Mouse (Mus musculus) heart, adult 8-10 months (tissue): ENCODE results near the gene Pcp2. TPM values are rescaled to one million over a fixed set of nuclear protein-coding genes. Genes with fewer than 3 reads are reported as not detected.

Experiments
- DNase-seq: peaks from one replicate; pipeline ENCODE4 v3.0.0; 2022; ENCODE audit warnings: low spot score
- total RNA-seq, 4 experiments: library from RNA; stranded (reverse); gene quantifications; 2 replicates each; pipeline ENCODE4 v1.2.4; 2022

Gene Pcp2
- not detected for total RNA-seq

DNA sequence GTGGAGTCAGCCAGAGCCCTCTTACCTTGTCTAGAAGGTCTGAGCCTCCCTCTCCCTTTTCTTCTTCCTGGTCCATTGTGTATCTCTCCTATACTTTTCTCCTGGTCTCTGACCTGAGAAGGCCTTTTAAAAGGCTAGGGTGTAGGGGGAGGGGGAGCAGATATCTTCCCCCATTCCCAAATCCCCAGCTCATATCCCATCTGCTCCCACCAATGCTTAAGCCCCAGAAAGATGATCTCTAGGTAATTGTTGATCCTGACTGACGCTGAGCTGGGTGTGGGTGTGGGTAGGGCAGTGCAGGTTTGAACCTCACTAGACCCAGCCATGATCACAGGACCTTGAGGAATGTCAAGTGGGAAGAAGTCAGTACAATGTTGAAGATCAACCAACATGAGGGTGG, at the start of gene Pcp2:
Pcp2 (minus strand) TSS at position 101 of the 400 bp plus-strand sequence.
- DNase-seq: no peak

DNA sequence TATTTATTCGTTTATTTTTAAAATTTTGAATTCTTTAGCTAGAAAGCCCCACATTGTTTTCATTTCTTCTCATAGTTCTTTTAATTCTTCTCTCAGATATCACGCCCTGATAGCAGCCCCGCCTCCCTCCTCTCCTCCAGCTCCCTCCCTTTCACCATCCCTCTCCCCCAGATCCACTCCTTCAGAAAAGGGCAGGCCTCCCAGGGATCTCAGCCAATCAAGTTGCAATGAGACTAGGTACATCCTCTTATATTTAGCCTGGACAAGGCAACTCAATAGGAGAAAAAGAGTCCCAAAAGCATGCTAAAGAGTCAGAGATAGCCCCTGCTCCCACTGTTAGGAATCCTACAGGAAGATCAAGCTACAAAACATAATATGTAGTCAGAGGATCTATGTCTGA, 49.3 kb upstream of the Pcp2 start:
- DNase-seq: no peak

DNA sequence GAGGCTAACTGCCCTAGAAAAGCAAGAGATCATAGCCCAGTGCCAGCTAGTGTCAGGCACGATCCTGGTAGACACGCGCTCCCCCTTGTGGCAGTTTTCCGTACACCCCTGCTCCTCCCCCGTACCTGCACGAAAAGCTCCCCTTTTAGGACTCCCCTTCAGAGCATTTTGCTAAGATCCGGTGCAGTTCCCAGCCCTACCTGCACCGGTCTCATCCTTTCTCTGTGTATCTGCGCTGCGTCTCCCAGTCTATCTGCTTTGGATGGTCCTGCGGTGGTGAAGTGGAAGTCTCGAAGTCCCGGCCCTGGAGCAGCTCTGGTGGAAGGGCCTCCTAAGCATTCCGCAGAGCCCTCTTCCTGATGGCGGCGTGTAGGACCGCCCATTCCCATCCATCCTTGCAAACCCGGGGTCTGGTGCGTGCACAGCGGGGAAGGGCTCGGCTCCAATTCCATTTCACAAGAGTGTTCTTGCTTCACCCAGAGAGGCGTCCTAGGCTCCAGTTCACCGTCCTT, 46.7 kb upstream of the Pcp2 start, which contains the start of gene Fcor:
Fcor (minus strand) TSS at position 383 of the 512 bp plus-strand sequence.
- DNase-seq: peak; percentile 78

DNA sequence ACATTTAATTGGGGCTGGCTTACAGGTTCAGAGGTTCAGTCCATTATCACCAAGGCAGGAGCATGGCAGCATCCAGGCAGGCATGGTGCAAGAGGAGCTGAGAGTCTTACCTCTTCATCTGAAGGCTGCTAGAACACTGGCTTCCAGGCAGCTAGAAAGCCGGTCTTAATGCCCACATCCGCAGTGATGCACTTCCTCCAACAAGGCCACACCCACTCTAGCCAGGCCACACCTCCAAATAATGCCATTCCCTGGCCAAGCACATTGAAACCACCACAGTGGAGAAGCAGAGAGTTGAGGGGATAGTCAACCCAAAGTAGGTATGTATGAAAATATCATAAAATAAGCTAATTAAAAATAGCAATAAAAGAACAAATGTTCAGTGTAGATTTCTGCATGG, 45.0 kb upstream of the Pcp2 start:
- no peak for DNase-seq

DNA sequence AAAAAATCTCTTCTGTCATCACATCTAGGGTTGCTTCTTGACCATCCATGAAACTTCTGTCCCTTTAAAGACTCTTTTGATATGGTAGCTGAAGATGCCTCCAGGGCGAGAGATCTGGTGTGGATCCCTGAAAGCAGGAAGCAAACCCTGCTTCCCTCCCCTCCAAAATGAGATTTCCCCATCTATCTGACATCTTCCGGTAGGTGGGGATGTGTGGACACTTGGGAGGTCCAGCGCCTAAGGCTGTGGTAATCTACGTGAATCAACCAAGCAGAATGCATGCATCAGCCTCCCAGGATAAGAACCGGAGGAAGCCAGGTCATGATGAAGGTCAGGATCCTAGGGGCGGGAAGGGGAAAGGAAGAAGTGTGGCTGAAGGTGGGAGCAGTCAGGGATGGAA, 40.2 kb upstream of the Pcp2 start, which contains the start of gene Mcemp1:
Mcemp1 (plus strand) TSS at position 248 of the 400 bp plus-strand sequence.
- DNase-seq: no peak

DNA sequence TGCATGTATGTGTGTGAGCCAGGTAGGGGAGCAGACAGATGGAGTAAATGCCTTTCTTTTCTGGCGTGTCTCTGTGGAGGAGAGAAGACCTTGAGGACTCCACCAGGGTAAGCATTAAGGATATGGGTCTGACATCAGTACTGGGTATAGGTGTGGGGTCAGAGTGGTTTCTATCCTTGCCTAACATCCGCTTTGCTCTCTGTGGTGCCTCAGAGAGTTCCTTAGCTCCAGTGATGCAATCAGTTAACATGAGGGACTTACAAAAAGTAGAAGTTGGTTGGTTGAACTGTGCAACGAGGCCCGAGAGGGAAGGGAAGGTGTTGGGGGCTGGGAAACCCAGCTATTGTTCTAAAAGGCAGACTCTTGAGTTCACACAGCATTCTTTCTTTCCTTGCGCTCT, 39.1 kb upstream of the Pcp2 start:
- DNase-seq: no peak

DNA sequence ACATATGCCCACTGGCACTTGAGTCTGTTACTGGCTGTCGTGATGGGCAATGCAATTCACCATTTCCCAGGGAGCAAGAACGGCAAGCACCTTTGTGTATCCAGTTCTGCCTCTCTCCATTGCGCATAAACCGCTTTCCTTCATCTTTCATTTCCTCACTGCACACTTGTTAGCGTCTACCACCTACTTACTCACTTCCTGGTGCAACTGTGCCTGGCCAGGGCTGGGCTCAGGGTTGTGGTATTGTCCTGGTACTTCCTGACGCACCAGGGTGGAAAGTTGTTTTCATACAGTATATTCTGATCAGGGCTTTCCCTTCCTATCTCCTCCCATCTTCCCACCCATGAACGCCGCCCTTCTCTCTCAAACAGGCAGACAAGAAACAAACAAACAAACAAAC, 35.5 kb upstream of the Pcp2 start:
- DNase-seq: no peak

DNA sequence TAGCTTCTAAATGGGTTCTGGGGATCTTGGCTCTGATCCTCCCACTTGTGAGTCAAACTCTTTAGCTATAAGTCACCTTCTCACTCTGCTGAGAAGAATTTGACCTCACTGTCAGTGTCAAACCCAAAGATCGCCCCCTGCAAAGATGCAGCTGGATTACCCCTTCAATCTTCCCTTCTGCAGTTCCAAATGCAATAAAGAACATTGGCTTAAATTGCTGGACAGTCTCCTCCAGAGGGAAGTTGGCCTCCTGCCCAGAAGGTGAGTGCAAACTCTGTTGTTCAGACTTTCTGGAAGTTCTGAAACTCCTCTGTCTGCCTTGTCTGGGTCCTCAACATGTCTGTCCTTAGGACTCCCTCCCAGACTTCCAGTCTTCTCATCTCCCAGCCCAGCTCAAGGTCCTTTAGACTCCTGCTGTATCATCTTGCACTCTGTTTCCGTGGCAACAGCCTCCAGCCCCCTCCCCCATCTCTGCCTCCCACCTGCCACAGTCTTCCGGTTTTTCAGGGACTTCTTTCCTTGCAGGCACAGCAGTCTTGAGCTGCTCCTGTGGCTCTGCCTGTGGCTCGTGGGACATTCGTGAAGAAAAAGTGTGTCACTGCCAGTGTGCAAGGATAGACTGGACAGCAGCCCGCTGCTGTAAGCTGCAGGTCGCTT, 31.5 kb upstream of the Pcp2 start:
- no peak for DNase-seq

DNA sequence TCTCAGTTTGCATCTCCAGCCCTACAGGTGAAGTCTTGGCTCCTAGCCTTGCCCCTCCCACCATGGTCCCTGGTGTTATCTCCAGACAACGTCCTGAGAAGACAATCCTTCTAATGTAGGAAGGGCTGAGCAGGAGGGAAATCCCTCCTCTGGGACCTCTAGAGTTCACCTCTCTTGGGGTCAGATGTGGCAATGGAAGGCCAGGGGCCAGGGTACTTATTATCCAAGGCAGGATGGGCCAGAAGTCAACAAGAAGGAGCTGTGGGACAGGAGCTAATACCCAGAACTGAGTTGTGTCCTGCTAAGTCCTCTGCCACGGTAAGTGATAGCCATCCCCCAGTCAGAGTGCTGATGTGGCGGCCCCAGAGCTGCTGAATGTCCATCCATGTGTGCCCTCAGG, 30.2 kb upstream of the Pcp2 start, which contains the start of gene Retn:
Retn (plus strand) TSS at position 245 of the 400 bp plus-strand sequence.
- no peak for DNase-seq

DNA sequence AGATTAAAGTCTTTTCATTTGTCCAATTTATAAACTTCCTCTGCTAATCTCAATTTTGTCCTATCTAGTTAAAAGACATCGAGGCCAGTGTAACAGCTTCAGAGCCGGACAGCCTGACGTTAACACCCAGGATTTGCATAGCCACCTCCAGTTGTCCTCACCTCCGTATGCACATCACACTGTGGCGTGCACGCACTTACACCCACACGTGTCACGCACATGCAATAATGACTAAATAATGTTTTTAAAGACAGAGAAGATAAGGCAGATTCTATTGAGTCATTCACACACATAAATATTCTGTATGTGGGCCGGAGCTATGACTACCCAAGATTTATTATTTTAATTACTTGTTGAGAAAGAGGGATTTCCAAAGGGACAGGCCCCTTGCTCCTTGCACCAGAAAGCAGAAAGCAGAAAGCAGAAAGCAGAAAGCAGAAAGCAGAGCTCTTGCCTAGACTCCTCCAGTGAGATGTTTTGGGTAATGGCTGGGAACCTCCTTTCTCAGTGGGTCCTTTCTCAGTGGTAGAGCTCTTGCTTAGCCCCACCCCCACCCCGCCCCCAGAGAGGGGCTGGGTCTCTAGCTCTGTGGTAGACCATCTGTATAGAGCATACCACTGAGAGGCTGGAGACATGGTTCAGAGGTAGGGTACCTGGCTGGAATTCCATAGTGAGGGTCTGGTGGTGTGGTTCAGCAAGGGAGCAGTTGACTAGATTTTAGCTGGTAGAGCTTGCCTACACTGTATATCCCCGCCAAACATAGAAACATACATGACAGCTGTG, 29.6 kb upstream of the Pcp2 start:
- no peak for DNase-seq

DNA sequence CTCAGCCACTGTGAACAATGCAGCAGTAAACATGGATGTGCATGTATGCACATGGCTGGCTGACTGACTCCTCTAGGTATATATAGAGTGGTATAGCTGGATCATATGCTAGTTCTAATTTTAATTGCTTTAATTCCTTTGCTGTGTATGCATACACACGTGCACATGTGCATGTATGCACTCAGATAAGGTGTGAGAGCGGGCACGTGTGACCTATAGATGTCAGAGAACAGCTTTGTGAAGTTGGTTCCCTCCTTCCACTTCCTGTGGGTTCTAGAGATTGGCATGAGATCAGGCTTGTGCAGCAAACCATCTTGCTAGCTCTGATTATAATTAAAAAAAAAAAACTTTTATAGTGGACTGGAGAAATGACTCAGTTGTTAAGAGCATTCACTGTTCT, 27.5 kb upstream of the Pcp2 start:
- no peak for DNase-seq

DNA sequence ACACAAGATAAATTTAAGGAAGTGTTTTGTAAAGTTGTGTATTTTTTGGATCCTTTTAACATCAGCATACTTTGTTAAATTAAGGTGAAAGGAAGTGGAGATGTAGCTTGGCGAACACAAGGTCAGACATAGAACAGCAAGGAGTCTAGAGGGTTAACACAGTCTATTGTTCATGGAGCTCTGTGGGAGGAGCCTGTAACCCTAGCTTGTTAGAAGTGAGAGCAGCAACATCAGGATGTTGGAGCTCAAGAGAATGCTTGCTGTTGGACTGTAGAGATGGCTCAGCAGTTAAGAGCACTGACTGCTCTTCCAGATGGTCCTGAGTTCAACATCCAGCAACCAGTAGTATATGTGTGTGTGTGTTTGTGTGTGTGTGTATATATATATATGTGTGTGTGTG, 23.6 kb upstream of the Pcp2 start:
- DNase-seq: no peak

DNA sequence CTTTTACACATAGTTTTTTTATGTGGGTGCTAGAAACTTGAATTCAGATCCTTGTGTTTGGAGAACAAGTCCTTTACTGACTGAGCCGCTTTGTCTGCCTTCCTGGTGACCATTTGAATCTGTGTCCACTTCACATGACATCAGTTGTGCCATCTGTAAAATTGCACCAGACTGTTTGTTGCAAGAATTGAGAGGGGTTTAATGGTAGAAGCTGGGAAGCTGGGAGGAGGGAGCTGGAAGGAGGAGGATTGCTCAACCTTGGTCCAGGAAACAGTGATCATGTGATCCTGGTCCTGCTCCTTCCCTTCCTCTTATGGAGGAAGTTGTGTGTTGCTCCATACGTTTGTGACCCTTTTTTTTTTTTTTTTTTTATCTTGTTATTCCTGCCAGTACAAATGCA, 22.9 kb upstream of the Pcp2 start:
- DNase-seq: no peak

DNA sequence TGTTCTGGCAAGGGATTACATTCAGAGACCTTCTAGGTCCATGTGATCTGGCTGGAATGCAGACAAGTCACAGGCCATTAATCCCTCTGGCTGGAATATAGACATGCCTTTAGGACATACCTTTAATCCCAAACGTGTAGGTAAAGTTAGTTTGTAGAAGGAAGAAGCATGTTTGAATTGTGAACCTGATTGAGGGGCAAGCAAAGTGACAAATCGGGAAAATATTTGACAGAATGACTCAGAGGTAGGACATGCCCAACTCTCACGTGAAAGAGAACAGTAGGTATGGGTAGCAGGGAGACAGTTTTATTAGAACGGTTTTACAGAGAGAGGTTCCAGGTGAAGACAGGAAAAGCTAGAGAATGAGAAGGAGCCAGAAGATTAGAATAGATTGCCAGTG, 22.2 kb upstream of the Pcp2 start:
- no peak for DNase-seq

DNA sequence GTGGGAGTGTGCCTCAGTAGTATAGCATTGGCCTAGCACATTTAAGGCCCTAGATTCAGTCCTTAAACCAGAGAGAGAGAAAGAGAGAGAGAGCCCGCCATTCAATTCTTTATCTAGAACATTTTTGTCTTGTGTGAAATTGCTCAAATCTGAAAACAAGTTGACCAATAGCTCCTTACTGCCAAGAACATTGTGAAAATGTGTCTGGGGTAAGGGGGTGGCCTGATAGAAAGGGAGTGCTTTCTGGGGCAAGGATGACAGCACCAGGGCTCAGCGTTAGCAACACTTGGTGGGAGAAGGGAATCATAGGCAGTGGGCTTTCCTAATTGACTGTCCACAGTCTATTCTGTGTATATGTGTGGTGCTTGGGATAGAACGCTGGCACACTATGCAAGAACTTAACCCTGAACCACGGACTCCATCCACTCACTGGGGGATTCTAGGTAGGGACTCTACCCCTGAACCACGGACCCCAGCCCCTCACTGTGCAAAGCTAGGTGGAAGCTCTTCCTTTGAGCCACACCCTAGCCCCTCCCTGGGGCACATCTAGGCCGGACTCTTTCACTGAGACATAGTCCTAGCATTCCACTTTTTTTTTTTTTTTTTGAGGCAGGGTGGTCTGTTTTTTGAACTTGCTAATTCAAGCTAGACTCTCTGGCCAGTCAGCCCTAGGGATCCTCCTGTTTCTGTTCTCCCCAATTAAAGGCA, 21.6 kb upstream of the Pcp2 start:
- no peak for DNase-seq

DNA sequence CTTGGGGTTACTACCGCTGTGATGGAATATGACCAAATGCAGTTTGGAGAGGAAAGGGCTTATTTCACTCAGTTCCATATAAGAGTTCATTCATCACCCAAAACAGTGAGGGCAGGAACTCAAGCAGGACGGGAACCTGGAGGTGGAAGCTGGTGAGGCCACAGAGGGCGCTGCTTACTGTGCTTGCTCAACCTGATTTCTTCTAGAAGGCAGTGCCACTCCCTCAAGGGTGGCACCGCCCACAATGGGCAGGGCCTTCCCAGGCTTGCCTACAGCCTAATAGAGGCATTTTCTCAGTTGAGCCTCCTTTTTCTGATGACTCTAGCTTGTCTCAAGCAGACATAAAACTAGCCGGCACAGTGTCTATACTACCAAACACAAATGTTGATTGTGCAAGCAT, 20.5 kb upstream of the Pcp2 start:
- no peak for DNase-seq

DNA sequence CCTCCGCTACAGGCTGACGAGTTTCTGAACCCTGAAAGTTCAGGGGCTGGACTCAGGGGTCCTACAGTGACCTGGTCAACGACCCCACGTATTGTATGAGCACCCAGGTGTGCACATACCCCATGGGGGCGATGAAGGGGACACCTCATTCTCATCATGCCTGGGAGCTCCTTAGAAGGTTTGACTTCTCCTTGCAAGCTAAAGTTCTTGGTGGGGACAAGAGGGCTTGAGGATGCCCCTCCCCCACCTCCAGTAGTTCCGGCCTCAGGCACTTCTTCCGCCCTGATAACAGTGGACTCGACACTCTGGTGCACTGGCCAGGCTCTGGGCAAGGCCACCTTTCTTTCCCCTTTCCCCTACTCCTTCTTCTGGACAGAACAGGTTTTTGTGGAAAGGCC, 6.1 kb upstream of the Pcp2 start:
- no peak for DNase-seq

DNA sequence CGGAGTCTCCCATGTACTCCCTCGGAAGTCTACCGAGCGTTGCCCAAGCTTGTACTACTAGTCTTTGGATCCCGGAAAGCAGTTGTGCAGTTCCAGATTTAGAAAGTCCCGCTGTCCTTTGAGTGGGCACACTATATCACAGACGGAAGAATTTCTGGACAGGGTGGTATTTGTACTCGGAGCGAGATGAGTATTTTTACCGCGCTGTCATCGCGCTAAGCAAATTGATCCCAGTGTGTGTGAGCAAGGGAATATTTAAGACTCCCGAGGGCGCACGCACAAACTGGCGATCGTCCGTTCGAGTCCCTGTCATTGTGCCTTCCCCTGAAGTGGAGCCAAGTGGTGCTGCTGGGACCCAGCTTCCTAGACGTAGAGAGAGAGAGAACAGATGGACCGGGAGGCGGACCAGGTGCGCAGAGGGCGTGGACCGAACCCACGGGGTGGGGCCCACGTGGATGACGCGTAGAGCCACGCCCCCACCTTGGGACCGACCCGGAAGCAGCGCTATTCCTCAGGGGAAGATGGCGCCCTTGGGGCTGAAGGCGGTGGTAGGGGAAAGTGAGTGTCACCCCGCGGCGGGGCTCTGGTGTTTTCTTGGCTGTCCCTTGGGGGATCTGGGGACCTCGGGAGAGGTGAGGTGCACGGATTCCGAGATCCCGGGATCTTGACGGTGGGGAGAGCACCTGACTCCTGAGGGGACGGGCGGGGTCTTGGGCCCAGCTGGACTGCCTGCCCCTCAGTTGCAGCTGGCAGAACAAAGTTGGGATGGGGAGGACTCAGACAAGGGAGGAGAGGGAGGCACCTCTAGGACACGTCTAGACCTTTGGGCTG, 5.5 kb upstream of the Pcp2 start, which contains the start of gene Stxbp2:
Stxbp2 (plus strand) TSS at position 309 of the 831 bp plus-strand sequence.
- no peak for DNase-seq

DNA sequence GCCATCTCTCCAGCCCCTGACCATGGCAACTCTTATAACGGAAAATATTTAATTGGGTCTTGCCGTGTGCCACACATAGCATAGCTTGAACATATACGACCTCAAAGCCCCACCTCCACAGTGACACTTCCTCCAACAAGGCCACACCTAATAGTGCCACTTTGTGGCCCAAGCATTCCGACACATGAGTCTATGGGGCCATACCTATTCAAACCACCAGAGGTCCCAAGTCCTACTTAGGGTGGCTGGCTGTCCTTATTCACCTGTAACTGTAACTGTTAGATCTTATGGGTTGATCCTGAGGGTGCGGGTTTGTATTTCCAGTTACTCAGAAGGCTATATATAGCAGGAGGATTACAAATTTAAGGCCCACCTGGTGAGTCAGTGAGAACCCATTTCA, 2.7 kb upstream of the Pcp2 start:
- DNase-seq: no peak

DNA sequence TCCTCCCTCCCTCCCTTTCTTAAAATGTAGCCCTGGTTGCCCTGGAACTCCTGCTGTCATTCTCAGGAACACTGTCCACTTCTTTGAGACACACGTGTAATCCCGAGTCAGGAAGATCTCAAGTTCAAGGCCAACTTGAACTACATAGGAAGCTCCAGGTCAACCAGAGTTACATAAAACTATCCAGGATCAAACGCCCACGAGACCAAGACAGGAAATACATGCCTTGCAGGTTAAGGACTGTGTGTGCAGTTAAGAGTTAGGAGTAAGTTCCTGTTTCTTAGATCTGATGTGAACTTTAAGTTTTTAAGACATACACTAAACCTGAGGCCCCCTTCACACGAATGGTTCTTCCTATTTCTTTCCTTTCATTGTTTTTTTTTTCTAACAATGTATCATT, 1.6 kb upstream of the Pcp2 start:
- no peak for DNase-seq

DNA sequence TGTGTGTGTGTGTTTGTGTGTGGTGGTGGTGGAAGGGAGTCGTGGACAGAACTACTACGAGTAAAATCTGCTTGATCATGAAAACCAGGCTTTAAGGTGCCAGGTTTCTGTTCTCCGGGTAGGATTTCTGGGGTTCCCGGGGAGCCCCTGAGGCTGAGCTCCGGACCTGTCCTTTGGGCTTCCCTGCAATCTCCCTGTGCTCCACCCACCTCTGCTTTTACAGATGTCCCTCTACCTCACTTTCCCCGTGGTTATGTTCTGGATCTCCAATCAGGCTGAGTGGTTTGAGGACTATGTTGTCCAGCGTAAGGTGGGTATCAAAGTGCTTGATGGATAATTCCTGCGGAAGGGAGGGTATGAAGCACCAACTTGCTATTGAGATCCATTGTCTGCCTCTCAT, 3.2 kb downstream of the Pcp2 start:
- DNase-seq: no peak
